Mouse (Mus musculus) embryo, embryonic 10 days (tissue): Measurements from ENCODE around the gene Gm20695.
"Not testable (repeated sequence)": the region's sequence is repeated elsewhere in the genome, so short reads cannot be mapped to it uniquely, and the experiment has no call there.

ENCODE experiments used
- DNase-seq: peaks from one replicate; pipeline ENCODE4 v3.0.0-alpha.2; 2015; ENCODE audit warnings: low spot score

The Gm20695 gene

DNA sequence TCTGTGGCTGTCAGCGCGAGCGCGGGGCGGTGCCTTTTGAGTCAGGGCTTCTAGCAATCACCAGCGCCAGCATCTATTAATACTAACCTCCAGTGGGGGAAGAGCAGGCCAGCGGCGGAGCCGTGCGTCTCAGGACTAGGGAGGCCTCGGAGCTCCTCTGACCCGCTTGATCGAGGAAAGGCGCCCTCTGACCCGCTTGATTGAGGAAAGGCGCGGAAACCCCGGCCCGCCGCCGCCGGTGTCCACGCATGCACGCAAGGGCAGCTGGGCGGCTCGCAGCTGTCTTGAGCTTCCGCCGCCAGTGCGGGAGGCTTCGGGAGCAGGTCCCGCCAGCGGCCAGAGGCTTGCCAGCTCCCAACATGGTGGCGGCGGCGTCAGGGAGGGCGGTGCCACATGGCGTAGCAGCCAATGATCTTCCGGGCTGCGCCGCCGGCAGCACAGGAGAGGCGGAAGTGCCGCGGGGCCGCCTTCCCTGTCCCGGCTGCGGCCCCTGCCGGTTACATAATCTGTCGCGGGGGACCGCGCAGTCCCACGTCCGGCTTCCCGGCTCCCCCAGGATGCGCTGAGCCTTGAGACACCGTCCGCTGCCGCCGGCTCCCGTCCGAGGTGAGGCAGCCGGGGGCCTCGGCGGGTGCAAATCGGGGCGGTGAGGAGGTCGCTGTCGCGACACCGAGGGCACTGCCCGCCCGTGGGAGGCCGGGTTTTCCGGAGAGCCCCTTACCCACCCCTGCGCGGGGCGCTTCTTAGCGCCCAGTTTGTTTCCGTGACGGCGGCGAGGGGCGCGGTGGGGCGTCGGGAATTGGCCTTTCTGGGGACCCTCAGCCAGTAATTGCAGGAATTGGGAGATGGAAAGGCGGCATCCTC is at the start of gene Gm20695, which contains the start of gene Zfp597:
TSS of gene Gm20695 (plus strand) at position 448 of the 864 bp plus-strand sequence.
TSS of gene Zfp597 (minus strand) at position 361 of the 864 bp plus-strand sequence.
- peak; percentile 98 for DNase-seq

DNA sequence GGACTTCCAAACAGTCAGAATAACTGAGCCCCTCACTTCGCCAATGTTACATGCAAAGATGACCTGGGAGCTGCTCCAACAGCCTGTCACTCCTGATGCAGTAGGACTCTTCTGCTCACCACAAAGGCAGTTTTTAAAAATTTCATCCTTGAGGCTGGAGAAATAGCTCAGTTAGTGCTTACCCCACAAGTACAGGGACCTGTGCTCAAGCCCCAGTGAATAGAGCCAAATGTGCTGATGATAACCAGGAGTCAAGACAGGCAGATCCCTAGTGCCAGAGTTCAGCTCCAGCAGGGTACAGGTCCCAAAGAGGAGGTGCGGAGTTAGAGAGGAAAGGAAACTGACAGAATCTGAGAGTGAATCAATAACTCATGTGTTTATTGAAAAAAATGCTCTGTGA is 49.0 kb upstream of the Gm20695 start:
- DNase-seq, result no peak

DNA sequence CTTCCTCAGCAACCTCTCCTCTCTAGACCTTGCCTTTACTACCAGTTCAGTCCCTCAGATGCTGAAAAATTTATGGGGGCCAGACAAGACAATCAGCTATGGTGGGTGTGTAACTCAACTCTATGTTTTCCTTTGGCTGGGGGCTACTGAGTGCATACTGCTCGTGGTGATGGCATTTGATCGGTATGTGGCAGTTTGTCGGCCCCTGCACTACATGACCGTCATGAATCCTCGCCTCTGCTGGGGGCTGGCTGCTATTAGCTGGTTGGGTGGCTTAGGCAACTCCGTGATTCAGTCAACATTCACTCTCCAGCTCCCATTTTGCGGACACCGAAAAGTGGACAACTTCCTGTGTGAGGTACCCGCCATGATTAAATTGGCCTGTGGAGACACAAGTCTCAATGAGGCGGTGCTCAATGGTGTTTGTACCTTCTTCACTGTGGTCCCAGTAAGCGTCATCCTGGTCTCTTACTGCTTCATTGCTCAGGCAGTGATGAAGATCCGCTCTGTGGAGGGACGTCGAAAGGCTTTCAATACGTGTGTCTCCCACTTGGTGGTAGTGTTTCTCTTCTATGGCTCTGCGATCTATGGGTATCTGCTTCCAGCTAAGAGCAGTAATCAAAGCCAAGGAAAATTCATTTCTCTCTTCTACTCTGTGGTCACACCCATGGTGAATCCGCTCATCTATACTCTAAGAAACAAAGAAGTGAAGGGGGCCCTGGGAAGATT is 45.1 kb upstream of the Gm20695 start:
- DNase-seq, result peak; percentile 51

DNA sequence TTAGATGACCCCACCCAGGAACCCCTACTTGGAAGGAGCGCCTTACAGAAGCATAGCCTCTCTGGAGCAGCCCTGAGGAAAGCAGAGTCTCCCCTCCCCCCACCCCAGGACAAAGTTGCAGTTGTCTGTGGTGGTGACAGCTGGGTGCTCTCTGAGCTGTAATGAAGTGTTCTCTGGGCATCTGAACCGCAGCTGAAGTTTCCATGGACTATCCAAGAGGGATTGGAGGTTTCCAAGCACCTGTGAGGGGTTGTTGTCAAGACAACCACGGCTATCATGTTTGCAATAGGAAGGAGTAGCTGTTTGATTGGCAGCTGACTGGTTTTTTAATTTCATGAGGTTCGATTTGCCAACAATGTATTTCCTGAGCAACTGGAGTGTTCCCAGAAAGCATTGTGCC is 41.5 kb upstream of the Gm20695 start:
- DNase-seq, result no peak

DNA sequence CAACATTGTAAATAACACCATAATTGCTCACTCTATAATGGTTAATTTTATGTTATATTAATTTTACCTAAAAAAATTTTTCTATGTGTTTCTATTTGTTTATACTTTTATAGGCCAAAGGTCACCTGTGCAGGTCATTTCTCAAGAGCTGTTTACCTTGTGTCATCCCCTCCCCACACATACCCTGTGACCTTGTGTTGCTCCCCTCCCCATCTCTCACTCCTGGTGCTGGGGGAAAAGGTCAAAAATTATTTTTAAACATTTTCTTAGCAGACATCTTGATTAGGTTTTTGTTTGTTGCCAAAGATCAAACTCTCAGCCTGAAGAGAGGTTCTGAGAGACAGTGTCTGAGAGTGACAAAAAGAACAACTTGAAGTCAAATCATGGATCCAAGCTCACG is 40.7 kb upstream of the Gm20695 start:
- DNase-seq, result no peak

DNA sequence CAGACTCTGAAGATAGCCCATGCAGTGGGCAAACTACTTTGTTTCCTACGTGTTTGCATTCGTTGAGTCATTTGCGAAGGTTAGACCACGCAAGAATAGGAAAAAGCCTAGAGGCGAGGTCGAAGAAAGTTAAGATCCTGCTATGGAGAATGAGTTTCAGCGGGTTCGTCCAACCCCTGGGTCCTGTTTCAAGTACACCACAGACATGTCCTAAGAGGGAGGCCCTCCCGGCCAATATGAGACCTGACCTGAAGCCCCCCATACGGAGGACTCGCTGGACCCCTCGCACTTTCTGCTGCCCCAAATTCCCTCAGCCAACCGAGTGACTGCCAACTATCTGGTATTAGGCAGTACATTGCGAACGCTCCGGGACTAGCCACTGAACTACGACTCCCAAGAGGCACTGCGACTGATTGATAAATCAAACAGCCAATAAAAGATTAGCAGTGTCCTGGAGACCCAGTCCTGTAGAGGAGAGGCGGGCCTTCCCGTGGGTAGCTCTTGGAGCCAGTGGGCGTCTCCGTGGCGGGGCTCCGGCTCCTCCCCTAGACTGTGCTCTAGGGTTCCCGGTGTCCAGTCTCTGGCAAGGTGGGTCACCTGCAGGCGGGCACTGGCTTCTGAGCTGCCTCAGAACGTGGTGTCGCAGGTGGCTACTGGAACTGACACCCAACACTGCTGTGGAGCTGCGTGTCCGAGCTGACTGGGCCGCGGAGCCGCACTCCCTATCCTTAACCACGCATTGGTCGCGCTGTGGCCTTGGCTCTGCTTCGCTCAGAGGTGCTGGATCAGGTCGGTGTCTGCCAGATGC is 37.5 kb upstream of the Gm20695 start, which contains the start of gene Zfp174:
TSS of gene Zfp174 (plus strand) at position 558 of the 808 bp plus-strand sequence.
- peak; percentile 97 for DNase-seq

DNA sequence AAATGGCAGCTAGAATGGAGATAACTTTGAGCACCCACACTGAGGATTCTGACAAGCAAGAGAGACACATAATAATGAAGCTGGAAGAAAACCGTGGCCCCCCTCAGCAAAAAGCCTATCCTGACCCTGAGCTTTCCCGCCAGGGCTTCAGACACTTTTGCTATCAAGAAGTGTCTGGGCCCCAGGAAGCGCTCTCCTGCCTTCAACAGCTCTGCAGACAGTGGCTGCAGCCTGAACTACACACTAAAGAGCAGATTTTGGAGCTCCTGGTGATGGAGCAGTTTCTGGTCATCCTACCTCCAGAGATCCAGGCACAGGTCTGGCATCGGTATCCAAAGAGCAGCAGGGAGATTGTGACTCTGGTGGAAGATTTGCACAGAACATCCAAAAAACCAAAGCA is 36.6 kb upstream of the Gm20695 start:
- DNase-seq, result no peak

DNA sequence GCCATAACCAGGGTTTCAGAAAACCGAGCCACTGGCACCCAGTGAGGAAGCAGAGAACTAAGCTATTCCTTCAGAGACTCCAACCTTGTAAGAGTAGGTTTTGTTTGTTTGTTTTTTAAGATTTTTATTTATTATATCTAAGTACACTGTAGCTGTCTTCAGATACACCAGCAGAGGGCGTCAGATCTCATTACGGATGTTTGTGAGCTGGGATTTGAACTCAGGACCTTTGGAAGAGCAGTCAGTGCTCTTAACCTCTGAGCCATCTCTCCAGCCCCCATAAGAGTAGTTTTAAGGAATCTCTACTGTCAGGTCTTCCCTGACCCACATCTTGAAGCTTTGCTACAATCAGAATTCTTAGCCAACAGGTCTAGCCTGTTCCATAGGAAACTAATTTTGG is 36.0 kb upstream of the Gm20695 start:
- no peak for DNase-seq

DNA sequence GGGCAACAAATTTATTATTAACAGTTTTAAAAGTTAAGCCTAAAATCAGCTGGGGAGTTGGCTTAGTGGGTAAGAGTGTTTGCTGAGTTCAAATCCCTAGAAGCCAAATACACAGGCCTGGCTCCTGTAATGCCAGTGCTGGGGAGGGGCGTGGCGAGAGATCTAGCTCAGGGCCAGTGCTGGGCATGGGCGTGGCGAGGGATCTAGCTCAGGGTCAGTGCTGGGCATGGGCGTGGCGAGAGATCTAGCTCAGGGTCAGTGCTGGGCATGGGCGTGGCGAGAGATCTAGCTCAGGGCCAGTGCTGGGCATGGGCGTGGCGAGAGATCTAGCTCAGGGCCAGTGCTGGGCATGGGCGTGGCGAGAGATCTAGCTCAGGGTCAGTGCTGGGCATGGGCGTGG is 33.1 kb upstream of the Gm20695 start:
- DNase-seq, result not testable (repeated sequence)

DNA sequence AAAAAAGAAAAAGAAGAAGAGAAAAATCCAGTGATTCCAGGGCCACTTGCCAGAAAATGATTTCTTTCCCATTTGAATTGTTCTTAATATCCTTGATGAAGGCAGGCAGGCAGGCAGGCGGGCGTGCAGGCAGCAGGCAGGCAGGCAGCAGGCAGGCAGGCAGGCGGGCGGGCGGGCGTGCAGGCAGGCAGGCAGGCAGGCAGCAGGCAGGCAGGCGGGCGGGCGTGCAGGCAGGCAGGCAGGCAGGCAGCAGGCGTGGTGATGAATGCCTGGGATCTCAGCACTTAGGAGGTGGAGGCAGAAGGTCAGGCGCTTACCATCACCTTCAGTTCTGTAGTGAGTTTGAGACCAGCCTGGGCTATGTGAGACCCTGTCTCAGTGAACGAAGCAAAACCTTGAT is 31.9 kb upstream of the Gm20695 start:
- peak; percentile 65 for DNase-seq

DNA sequence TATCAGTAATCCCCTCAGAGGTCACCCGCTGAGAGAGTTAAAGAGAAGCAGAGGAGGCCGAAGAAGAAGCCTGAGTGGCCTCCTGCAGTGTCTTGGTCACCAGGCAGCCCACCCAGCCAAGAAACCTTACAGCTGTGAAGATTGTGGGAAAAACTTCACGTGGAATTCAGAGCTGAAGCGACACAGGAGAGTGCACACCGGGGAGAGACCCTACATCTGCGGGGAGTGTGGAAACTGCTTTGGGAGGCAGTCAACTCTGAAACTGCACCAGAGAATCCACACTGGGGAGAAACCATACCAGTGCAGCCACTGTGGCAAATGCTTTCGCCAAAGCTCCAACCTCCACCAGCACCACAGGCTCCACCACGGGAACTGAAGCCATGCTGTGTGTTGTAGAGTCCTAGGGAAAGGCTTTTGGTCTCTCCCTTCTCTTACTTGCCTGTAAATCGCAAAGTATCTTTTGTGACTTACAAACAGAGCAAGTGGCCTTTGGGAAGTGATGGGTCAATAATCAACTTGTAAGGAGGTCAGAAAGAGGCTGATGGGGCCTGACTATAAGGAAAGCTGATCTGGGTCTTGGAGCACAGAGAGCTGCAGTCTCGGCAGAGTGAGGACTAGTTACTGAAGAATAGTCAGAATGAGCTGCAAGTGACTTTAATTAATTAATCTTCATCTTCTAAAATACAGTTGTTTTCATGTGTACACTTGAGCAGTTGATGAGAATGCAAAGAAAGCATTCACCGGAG is 29.8 kb upstream of the Gm20695 start:
- DNase-seq, result no peak

DNA sequence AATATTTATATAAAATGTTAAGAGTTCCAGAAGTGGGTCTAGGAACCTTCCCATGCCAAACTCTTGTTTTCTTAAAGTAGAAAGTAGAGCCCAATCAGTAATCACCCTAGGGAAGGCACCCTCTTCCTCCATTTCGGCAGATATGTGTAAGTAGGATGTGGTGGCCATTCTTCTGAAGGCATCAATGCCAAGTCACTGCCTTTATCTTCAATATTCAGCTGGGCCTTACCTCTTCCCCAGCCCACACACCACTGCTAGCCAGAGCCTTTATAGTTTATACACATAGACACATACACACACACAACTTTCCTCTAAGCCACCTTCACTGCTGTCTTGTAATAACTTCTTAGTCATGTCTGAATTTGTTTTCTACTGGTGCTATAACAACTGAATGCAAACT is 28.7 kb upstream of the Gm20695 start:
- no peak for DNase-seq

DNA sequence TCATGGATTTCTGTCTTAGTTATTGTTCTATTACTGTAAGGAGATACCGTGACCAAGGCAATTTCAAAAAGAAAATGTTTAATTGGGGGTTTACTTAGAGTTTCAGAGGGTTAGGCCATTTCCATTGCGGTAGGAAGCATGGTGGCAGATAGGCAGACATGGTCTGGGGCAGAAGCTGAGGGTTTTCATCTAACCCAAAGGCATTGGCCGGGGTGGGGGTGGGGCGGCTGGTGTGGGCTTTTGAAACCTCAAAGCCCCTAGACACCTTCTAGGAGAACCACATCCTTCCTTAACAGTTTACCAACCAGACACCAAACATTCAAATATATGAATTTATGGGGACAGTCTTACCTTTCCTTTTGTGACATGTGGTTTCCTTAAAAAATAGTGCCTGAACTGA is 25.2 kb upstream of the Gm20695 start:
- DNase-seq, result no peak

DNA sequence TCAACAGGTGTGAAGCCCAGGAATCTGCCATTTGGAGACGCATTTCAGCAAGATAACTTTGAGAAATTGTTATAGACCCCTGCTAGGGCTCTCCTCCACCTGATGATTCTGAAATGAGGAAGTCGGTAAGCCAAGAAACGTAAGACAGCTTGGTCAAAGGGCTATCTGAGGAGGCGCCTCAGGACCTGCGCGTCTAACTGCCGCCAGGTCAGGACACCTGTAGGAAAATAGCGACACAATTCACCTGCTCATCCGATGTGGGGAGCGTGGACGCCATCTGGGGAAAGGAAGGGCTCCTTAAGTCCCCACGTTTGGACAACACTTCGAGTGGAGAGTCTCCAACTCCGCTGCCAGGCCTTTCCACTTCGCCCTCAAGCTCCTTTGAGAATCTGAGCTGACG is 12.6 kb upstream of the Gm20695 start:
- no peak for DNase-seq

DNA sequence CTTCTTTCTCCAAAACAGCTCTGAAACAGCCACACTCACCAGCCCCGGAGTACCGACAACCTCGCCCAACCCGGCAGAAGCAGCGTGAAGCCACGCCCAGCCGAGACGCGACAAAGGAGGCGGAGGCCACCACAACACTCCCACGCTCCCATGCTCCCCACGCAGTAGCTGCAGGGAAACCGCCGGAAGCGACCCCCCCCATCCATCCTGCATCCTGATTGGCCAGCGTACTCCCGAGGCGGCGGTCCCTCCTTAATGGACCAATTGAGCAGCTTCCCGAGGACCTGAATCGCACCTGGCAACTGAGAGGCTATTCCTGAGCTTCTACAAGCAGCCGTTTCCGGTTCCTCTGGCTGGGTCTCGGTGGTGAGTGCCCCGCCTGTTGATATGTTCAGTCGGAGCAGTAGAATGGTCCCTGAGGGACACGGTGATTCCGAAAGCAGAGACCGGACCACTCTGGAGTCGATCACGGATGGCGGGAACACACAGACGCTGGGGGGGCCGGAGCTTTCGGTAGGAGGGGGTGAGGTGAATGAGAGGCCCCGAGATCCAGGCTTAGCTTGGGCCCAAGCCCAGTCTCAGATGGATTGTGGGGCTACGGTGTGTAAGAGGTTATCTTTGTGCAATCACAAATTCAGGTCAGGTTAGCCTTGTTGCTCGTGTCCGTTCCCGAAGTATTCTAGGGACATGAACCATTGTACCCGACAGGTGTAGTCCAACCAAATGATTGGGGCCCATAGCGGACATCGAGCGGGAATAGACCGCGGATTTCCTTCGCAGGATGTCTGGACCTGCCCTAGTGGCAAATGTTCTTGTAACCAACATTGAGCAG is 12.0 kb upstream of the Gm20695 start, which contains the start of gene Naa60:
TSS of gene Naa60 (plus strand) at position 160 of the 832 bp plus-strand sequence.
- peak; percentile 94 for DNase-seq

DNA sequence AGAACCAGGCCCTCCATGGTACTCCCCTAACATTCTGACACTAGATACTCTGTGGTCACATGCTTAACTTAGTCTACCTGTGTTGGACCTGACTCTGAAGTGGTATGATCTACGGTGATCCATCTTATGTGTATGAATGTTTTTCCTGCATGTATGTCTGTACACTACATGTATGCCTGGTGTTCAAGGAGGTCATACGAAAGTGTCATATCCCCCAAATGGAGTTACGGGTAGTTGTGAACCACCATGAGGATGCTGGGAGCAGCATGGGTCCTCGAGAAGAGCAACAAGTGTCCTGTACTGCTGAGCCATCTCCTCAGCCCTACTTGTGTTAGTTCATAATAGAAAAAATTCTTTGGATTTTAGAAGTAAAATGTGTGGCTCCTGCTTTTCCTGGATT is 8.1 kb upstream of the Gm20695 start:
- no peak for DNase-seq

DNA sequence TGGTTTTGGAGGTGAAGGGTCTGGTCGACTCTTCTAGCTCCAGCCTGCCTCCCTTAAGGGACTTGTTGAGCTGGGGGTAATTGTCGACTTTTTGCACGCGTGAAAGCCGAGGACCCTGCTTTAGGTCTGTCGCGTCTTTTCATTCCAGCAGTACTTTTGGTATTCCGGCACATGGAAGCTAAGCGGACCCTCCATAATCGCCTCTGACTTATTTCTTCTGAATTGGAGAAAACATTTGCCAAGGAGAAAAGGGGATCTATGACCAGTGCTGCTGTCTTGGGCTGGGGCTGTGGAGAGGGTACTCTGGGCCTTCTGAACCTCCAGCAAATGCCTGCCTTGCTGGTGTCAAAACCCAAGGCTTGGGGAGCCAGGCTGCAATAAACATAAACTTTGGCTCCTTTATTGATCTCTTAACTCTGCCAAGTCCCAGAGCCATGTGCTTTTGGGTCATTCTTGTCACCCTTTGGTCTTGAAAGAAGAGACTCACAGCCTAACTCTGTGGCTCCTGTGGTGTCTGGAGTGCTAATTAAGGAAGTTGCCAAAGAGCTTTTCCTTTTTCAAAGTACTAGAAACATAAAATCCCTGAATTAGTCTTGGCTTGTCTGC is 720 bp downstream of the Gm20695 start:
- peak; percentile 27 for DNase-seq

DNA sequence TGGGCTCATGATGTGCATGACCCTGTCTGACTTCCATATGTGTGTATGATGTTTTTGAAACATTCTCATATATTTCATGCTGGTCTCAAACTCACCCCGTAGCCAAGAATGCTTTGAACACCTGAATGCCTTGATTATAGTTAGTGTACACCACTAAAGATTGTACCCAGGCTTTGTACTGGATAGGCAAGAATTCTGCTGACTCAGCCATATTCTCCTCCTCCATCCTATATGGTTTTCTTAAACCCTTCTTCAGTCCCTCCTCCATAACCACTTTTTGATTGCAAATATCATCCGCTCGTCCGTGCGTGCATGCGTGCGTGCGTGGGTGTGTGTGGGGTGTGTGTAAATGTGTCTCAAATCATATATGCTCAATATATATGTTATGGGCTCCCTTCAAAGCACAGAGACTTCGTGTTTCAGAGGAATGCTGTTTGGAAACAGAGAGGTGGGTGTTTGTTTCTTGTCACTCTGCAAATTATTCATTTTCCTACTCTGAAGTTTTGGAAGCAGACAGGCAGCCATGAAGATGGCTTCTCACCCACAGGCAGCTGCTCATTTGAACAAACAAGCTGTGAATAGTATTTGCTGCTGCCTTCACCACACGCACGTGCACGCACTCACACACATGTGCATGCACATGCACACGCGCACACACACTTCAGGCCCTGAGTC is 7.3 kb downstream of the Gm20695 start:
- no peak for DNase-seq

DNA sequence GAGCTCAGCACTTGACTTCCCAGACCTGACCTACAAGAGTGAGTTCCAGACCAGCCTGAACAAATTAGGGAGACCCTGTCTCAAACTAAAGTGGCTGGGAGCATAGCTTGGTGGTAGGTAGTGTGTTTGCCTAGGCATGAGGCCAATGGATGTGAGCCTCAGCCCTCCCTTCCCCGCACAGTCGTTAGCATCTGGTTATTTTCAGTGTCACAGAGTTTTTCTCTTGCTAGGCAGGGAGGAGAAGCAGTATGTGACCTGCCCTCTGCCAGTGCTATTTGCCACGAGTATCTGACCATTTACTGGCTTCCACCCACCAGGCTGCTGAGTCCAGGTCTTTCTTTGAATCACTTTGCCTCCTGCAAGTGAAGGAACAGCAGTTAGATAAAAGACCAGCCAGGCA is 9.3 kb downstream of the Gm20695 start:
- no peak for DNase-seq
